Mouse (Mus musculus) spleen, adult 18-20 months (tissue): ENCODE results near the gene AB124611.
"Not testable (repeated sequence)": the region's sequence is repeated elsewhere in the genome, so short reads cannot be mapped to it uniquely, and the experiment has no call there.

ENCODE experiments used
- DNase-seq, 2 experiments: peaks; one replicate each; pipeline ENCODE4 v3.0.0; 2022; ENCODE audit warnings: mixed read lengths in 2 of 2

The AB124611 gene

GRCm38 (mm10) chr9:21525142-21525936 lies 637 bp upstream of the AB124611 start:
- DNase-seq: no peak

GRCm38 (mm10) chr9:21526634-21526944 lies 613 bp downstream of the AB124611 start:
- no peak for DNase-seq

- no peak for DNase-seq
Measured at GRCm38 (mm10) chr9:21527100-21527801, 1.3 kb downstream of the AB124611 start.

GRCm38 (mm10) chr9:21527917-21528324 lies 1.9 kb downstream of the AB124611 start:
- DNase-seq: no peak

GRCm38 (mm10) chr9:21536501-21536900 lies 10.5 kb downstream of the AB124611 start:
- DNase-seq: no peak

- DNase-seq: no peak
Measured at GRCm38 (mm10) chr9:21537009-21537408, 11.0 kb downstream of the AB124611 start.

GRCm38 (mm10) chr9:21539981-21540753 lies 14.2 kb downstream of the AB124611 start:
- no peak for DNase-seq

- DNase-seq: not testable (repeated sequence)
Measured at GRCm38 (mm10) chr9:21542001-21542400, 16.0 kb downstream of the AB124611 start.

- DNase-seq: no peak
Measured at GRCm38 (mm10) chr9:21545351-21545915, 19.5 kb downstream of the AB124611 start.

GRCm38 (mm10) chr9:21545916-21546788 lies 20.2 kb downstream of the AB124611 start:
- peak; percentile 99 for DNase-seq

GRCm38 (mm10) chr9:21546789-21547074 lies 20.8 kb downstream of the AB124611 start, which contains the start of gene Carm1:
TSS of gene Carm1 (plus strand) at chr9:21546894.
- DNase-seq: peak in 1 of 2 experiments; percentile 63

GRCm38 (mm10) chr9:21547075-21547941 lies 21.3 kb downstream of the AB124611 start:
- peak in 1 of 2 experiments; percentile 33 for DNase-seq

- no peak for DNase-seq
Measured at GRCm38 (mm10) chr9:21551049-21551448, 25.1 kb downstream of the AB124611 start.

- no peak for DNase-seq
Measured at GRCm38 (mm10) chr9:21553607-21554273, 27.8 kb downstream of the AB124611 start.

GRCm38 (mm10) chr9:21555198-21555742 lies 29.3 kb downstream of the AB124611 start:
- DNase-seq: no peak

GRCm38 (mm10) chr9:21556996-21557395 lies 31.0 kb downstream of the AB124611 start:
- DNase-seq: no peak

- DNase-seq: no peak
Measured at GRCm38 (mm10) chr9:21557556-21557955, 31.6 kb downstream of the AB124611 start.

GRCm38 (mm10) chr9:21558366-21558765 lies 32.4 kb downstream of the AB124611 start:
- no peak for DNase-seq

GRCm38 (mm10) chr9:21559151-21559550 lies 33.2 kb downstream of the AB124611 start:
- no peak for DNase-seq

- no peak for DNase-seq
Measured at GRCm38 (mm10) chr9:21564420-21564819, 38.4 kb downstream of the AB124611 start.
